Mouse (Mus musculus) embryonic facial prominence, embryonic 10.5 days (tissue): Measurements from ENCODE around the gene Mylip. TPM values are rescaled to one million over a fixed set of nuclear protein-coding genes. Genes with fewer than 3 reads are reported as not detected.

ENCODE experiments used
- DNase-seq: peaks from one replicate; pipeline ENCODE4 v3.0.0-alpha.2; 2017; ENCODE audit warnings: low spot score
- H3K27ac ChIP-seq: fragments of 300-500 bp; sonication (generic); replicated peaks from 2 replicates; pipeline ENCODE4 v1.5.1; 2016; ENCODE audit warnings: mild to moderate bottlenecking
- H3K27me3 ChIP-seq: fragments of 300-500 bp; sonication (generic); replicated peaks from 2 replicates; pipeline ENCODE4 v1.6.1; 2016; ENCODE audit warnings: low read depth, mild to moderate bottlenecking; ENCODE audit not compliant: poor library complexity, severe bottlenecking
- H3K36me3 ChIP-seq: fragments of 300-500 bp; sonication (generic); replicated peaks from 2 replicates; pipeline ENCODE4 v1.6.1; 2016; ENCODE audit warnings: mild to moderate bottlenecking, moderate library complexity
- H3K4me1 ChIP-seq: fragments of 300-500 bp; sonication (generic); 2 replicates; pipeline ENCODE4 v1.6.1; 2016
- H3K4me3 ChIP-seq: fragments of 300-500 bp; sonication (generic); 2 replicates; pipeline ENCODE4 v1.5.1; 2016; ENCODE audit warnings: mild to moderate bottlenecking, moderate library complexity
- H3K9me3 ChIP-seq: fragments of 300-500 bp; sonication (generic); 2 replicates; pipeline ENCODE4 v1.6.1; 2016; ENCODE audit warnings: mild to moderate bottlenecking
- WGBS: fragments of 180-500 bp; shearing (Covaris S2); methylation state at CpG from one replicate; pipeline ENCODE4 v1.1.7; 2016; 5-methylcytosine and 5-hydroxymethylcytosine counted together
- polyA plus RNA-seq: library from polyadenylated mRNA; unstranded; fragments of >200 nt; fragmentation: Nextera tagmentation; extraction: Ambion mirVana; gene quantifications from 2 replicates; pipeline ENCODE4 v1.2.1, GENCODE M21; 2016

The Mylip gene
- 7.5 and 9.2 TPM in 2 replicates for polyA plus RNA-seq

GRCm38 (mm10) chr13:45389448-45390311 lies at the start of gene Mylip:
TSS of gene Mylip (plus strand) at chr13:45389742.
- under 1% methylated on average over 81 of the region's 81 CpGs for WGBS
- Histone ChIP-seq H3K36me3 (peaks cover 3% of the 10 kb centered on the region; the same call in 1 of the 2 replicates), H3K27me3 (peaks cover 13% of the 10 kb centered on the region), H3K27ac (peak within 1 kb of the TSS; percentile 88), H3K4me1 (peaks cover 59% of the 10 kb centered on the region), H3K4me3 (peak within 1 kb of the TSS; percentile 91), H3K9me3 (no peaks in the 10 kb centered on the region)
- DNase-seq: peak; percentile 99

- Histone ChIP-seq H3K9me3 (no peaks in the 10 kb centered on the region), H3K4me1 (peaks cover 13% of the 10 kb centered on the region)
- no peak for DNase-seq
Measured at GRCm38 (mm10) chr13:45341991-45342390, 47.6 kb upstream of the Mylip start.

GRCm38 (mm10) chr13:45343541-45343940 lies 46.0 kb upstream of the Mylip start:
- DNase-seq: no peak
- H3K9me3 ChIP-seq: no peaks in the 10 kb centered on the region
- peaks cover 13% of the 10 kb centered on the region for H3K4me1 ChIP-seq
- no peaks in the 10 kb centered on the region for H3K36me3 ChIP-seq
- H3K27ac ChIP-seq: no peak overlapping the region
- no peaks in the 10 kb centered on the region for H3K27me3 ChIP-seq
- 92% methylated on average over 6 of the region's 6 CpGs for WGBS
- H3K4me3 ChIP-seq: no peak overlapping the region

More at GRCm38 (mm10) chr13:45341991-45342390, 47.6 kb upstream of the Mylip start:
- Histone ChIP-seq H3K27ac (no peak overlapping the region), H3K4me3 (no peak overlapping the region), H3K27me3 (no peaks in the 10 kb centered on the region), H3K36me3 (no peaks in the 10 kb centered on the region)

- no peak for DNase-seq
Measured at GRCm38 (mm10) chr13:45343966-45344365, 45.6 kb upstream of the Mylip start.

GRCm38 (mm10) chr13:45345471-45346159 lies 43.9 kb upstream of the Mylip start:
- WGBS: 28% methylated on average over 14 of the region's 14 CpGs
- no peaks in the 10 kb centered on the region for H3K9me3 ChIP-seq

More at GRCm38 (mm10) chr13:45343966-45344365, 45.6 kb upstream of the Mylip start:
- H3K27ac ChIP-seq: no peak overlapping the region
- H3K9me3 ChIP-seq: no peaks in the 10 kb centered on the region
- H3K27me3 ChIP-seq: no peaks in the 10 kb centered on the region
- no peaks in the 10 kb centered on the region for H3K36me3 ChIP-seq
- peaks cover 13% of the 10 kb centered on the region for H3K4me1 ChIP-seq
- WGBS: 67% methylated on average over 4 of the region's 4 CpGs
- H3K4me3 ChIP-seq: no peak overlapping the region

GRCm38 (mm10) chr13:45351483-45351882 lies 38.1 kb upstream of the Mylip start:
- WGBS: 82% methylated on average over 5 of the region's 5 CpGs

More at GRCm38 (mm10) chr13:45345471-45346159, 43.9 kb upstream of the Mylip start:
- DNase-seq: peak; percentile 34
- no peaks in the 10 kb centered on the region for H3K36me3 ChIP-seq
- no peak overlapping the region for H3K4me3 ChIP-seq
- no peak overlapping the region for H3K27ac ChIP-seq
- no peaks in the 10 kb centered on the region for H3K27me3 ChIP-seq
- H3K4me1 ChIP-seq: peaks cover 13% of the 10 kb centered on the region

GRCm38 (mm10) chr13:45354824-45355223 lies 34.7 kb upstream of the Mylip start:
- Histone ChIP-seq H3K27ac (no peak overlapping the region), H3K36me3 (no peaks in the 10 kb centered on the region), H3K4me3 (no peak overlapping the region), H3K27me3 (no peaks in the 10 kb centered on the region), H3K4me1 (no peaks in the 10 kb centered on the region), H3K9me3 (no peaks in the 10 kb centered on the region)
- no peak for DNase-seq
- 78% methylated on average over 2 of the region's 2 CpGs for WGBS

More at GRCm38 (mm10) chr13:45351483-45351882, 38.1 kb upstream of the Mylip start:
- no peaks in the 10 kb centered on the region for H3K27me3 ChIP-seq
- H3K4me3 ChIP-seq: no peak overlapping the region
- no peak for DNase-seq
- no peaks in the 10 kb centered on the region for H3K36me3 ChIP-seq
- H3K4me1 ChIP-seq: no peaks in the 10 kb centered on the region
- no peaks in the 10 kb centered on the region for H3K9me3 ChIP-seq
- H3K27ac ChIP-seq: no peak overlapping the region

- DNase-seq: no peak
- 87% methylated on average over 5 of the region's 5 CpGs for WGBS
- Histone ChIP-seq H3K4me3 (no peak overlapping the region), H3K27me3 (no peaks in the 10 kb centered on the region), H3K36me3 (no peaks in the 10 kb centered on the region), H3K27ac (no peak overlapping the region), H3K9me3 (no peaks in the 10 kb centered on the region), H3K4me1 (no peaks in the 10 kb centered on the region)
Measured at GRCm38 (mm10) chr13:45358208-45358607, 31.3 kb upstream of the Mylip start.

GRCm38 (mm10) chr13:45358676-45359323 lies 30.7 kb upstream of the Mylip start:
- Histone ChIP-seq H3K4me3 (no peak overlapping the region), H3K27me3 (no peaks in the 10 kb centered on the region), H3K4me1 (no peaks in the 10 kb centered on the region), H3K27ac (no peak overlapping the region), H3K9me3 (no peaks in the 10 kb centered on the region), H3K36me3 (no peaks in the 10 kb centered on the region)
- 88% methylated on average over 13 of the region's 13 CpGs for WGBS
- no peak for DNase-seq

- no peaks in the 10 kb centered on the region for H3K4me1 ChIP-seq
- no peaks in the 10 kb centered on the region for H3K9me3 ChIP-seq
- DNase-seq: no peak
- H3K27me3 ChIP-seq: no peaks in the 10 kb centered on the region
- H3K4me3 ChIP-seq: no peak overlapping the region
- WGBS: 89% methylated on average over 10 of the region's 10 CpGs
- H3K27ac ChIP-seq: no peak overlapping the region
- H3K36me3 ChIP-seq: no peaks in the 10 kb centered on the region
Measured at GRCm38 (mm10) chr13:45365788-45366187, 23.8 kb upstream of the Mylip start.

GRCm38 (mm10) chr13:45371673-45372072 lies 17.9 kb upstream of the Mylip start:
- no peaks in the 10 kb centered on the region for H3K36me3 ChIP-seq
- peaks cover 13% of the 10 kb centered on the region; the same call in 1 of the 2 replicates for H3K27me3 ChIP-seq
- H3K4me3 ChIP-seq: no peak overlapping the region
- WGBS: 62% methylated on average over 2 of the region's 2 CpGs
- H3K27ac ChIP-seq: no peak overlapping the region
- peaks cover 10% of the 10 kb centered on the region for H3K4me1 ChIP-seq
- peak; percentile 4 for DNase-seq
- H3K9me3 ChIP-seq: no peaks in the 10 kb centered on the region

GRCm38 (mm10) chr13:45372456-45372855 lies 17.1 kb upstream of the Mylip start:
- H3K27ac ChIP-seq: no peak overlapping the region
- no peaks in the 10 kb centered on the region for H3K36me3 ChIP-seq
- no peak for DNase-seq
- H3K4me1 ChIP-seq: peaks cover 12% of the 10 kb centered on the region
- WGBS: 97% methylated on average over 2 of the region's 2 CpGs
- no peaks in the 10 kb centered on the region for H3K9me3 ChIP-seq
- H3K4me3 ChIP-seq: no peak overlapping the region
- H3K27me3 ChIP-seq: peaks cover 13% of the 10 kb centered on the region; the same call in 1 of the 2 replicates
